Mouse (Mus musculus) heart, embryonic 10.5 days (tissue): ENCODE results near the gene Inip. TPM values are rescaled to one million over a fixed set of nuclear protein-coding genes. Genes with fewer than 3 reads are reported as not detected.

Experiments
- DNase-seq: peaks from one replicate; pipeline ENCODE4 v3.0.0-alpha.2; 2017; ENCODE audit warnings: low spot score
- H3K27ac ChIP-seq: fragments of 300-500 bp; sonication (generic); 2 replicates; pipeline ENCODE4 v1.5.1; 2016; ENCODE audit warnings: mild to moderate bottlenecking
- H3K27me3 ChIP-seq: fragments of 300-500 bp; sonication (generic); 2 replicates; pipeline ENCODE4 v1.6.1; 2016; ENCODE audit warnings: mild to moderate bottlenecking; ENCODE audit not compliant: poor library complexity, insufficient read depth, severe bottlenecking
- H3K36me3 ChIP-seq: fragments of 300-500 bp; sonication (generic); 2 replicates; pipeline ENCODE4 v1.6.1; 2016; ENCODE audit warnings: mild to moderate bottlenecking, moderate library complexity
- H3K4me1 ChIP-seq: fragments of 300-500 bp; sonication (generic); 2 replicates; pipeline ENCODE4 v1.6.1; 2016; ENCODE audit warnings: mild to moderate bottlenecking
- H3K4me3 ChIP-seq: fragments of 300-500 bp; sonication (generic); 2 replicates; pipeline ENCODE4 v1.5.1; 2016; ENCODE audit warnings: mild to moderate bottlenecking, moderate library complexity
- H3K9me3 ChIP-seq: fragments of 300-500 bp; sonication (generic); 2 replicates; pipeline ENCODE4 v1.6.1; 2016; ENCODE audit warnings: mild to moderate bottlenecking, moderate library complexity
- WGBS: fragments of 180-500 bp; shearing (Covaris S2); methylation state at CpG from one replicate; pipeline ENCODE4 v1.1.7; 2016; 5-methylcytosine and 5-hydroxymethylcytosine counted together
- polyA plus RNA-seq: library from polyadenylated mRNA; unstranded; fragments of >200 nt; fragmentation: Nextera tagmentation; extraction: Ambion mirVana; gene quantifications from 2 replicates; pipeline ENCODE4 v1.2.1, GENCODE M21; 2016

The Inip gene
- polyA plus RNA-seq, 1 experiment from 2014 or later: 57.5 TPM

DNA sequence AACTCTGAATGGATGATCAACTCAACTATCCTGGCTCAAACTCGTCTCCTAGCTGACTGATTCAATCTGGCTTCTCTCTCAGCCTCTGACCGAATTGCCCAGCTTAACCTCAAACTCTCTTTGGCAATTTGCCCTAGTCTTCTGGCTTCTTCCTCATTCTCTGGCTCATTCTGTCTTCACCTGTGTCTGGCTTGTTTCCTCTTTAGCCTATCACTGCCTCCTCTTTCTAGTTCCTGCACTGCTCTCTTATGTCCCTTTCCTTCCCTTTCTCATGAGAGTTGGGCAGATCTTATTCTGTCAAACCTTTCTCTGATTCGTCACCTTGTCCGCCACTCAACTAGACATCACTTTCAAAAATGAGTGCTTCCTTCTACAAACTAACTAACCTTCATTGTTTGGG is 20.7 kb upstream of the Inip start:
- peaks cover 38% of the 10 kb centered on the region for H3K4me1 ChIP-seq
- WGBS: 81% methylated on average over 4 of the region's 4 CpGs

DNA sequence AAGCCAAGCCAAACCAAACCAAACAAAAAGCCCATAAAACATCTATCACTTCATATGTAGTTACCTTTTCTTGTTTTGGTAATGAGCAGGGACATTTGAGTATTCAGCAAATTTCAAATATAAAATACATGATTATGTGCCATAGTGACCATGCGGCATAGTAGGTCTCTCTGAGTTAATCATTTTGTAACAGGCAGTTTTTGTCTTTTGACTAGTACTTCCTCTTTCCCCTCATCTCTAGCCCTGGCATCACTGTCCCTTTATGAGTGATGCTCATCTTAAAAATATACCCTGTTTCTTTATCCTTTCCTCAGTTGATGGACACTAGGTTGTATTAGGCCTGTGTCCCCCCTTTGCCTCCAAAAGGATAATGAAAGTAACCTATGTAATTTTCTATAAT is 20.1 kb upstream of the Inip start:
- Histone ChIP-seq H3K27me3 (no peaks in the 10 kb centered on the region), H3K4me3 (no peak overlapping the region), H3K4me1 (peaks cover 44% of the 10 kb centered on the region), H3K27ac (no peak overlapping the region), H3K9me3 (no peaks in the 10 kb centered on the region), H3K36me3 (no peaks in the 10 kb centered on the region)
- DNase-seq: no peak
- WGBS: 93% methylated on average over 1 of the region's 1 CpGs

More for the DNA sequence above, 20.7 kb upstream of the Inip start:
- H3K36me3 ChIP-seq: no peaks in the 10 kb centered on the region
- H3K27me3 ChIP-seq: no peaks in the 10 kb centered on the region
- H3K9me3 ChIP-seq: no peaks in the 10 kb centered on the region
- H3K27ac ChIP-seq: no peak overlapping the region
- DNase-seq: no peak
- no peak overlapping the region for H3K4me3 ChIP-seq

DNA sequence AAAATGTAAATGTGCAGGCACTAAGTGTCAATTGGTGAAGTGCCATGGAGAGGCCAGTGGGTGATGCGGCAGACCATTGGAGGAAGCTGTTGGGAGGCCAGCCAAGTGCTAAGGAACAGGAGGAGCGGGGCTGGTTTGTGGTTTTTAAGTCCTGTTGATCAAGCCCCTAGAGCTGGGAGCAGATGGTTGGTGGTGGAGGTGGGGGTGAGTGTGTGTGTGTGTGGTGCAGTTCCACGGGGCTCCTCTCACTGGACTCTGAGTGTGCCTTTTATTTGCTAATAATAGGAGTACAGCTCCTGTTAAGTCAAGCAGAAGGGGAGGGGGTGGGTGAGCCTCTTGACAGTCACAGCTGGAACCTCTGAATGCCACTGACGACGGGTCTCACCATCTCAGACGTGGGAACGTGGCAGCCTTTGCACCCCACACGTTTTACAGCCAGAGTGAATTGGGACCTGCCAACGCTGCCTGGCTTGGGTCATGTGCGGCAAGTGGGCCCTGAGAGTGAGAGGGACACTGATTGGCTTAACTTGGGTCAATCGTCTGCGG is 18.2 kb upstream of the Inip start:
- Histone ChIP-seq H3K27ac (peak overlapping the region; percentile 47), H3K36me3 (no peaks in the 10 kb centered on the region), H3K4me1 (peaks cover 63% of the 10 kb centered on the region), H3K9me3 (no peaks in the 10 kb centered on the region), H3K4me3 (no peak overlapping the region), H3K27me3 (no peaks in the 10 kb centered on the region)
- no peak for DNase-seq
- 56% methylated on average over 12 of the region's 12 CpGs for WGBS

DNA sequence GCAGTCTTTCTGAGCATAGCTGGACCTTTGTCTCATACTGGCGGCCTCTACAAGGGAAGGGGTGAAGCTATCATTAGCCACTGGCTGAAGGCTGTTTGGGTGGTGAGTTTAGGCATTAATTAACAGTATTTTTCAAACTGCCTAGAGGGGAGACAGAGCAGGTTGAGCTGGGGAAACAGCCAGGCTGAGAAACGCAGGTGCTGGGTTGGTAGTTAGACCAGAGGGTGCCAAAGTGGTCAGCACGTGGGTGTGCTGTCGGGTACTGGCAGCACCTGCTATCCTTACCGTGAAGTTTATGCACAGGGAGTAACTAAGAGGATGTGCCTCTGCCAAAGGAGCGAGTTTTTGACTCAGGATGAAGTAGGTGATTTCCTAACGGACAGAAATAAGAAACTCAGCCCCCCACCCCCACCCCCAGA is 17.7 kb upstream of the Inip start:
- Histone ChIP-seq H3K9me3 (no peaks in the 10 kb centered on the region), H3K36me3 (no peaks in the 10 kb centered on the region), H3K4me1 (peaks cover 67% of the 10 kb centered on the region), H3K27ac (peak overlapping the region; percentile 47), H3K27me3 (no peaks in the 10 kb centered on the region), H3K4me3 (no peak overlapping the region)
- 77% methylated on average over 7 of the region's 7 CpGs for WGBS
- DNase-seq: no peak

- H3K4me3 ChIP-seq: no peak overlapping the region
- H3K27me3 ChIP-seq: no peaks in the 10 kb centered on the region
- peaks cover 68% of the 10 kb centered on the region for H3K4me1 ChIP-seq
- 82% methylated on average over 10 of the region's 10 CpGs for WGBS
- DNase-seq: no peak
- H3K27ac ChIP-seq: peak overlapping the region; percentile 47; the same call in 1 of the 2 replicates
- no peaks in the 10 kb centered on the region for H3K9me3 ChIP-seq
- no peaks in the 10 kb centered on the region for H3K36me3 ChIP-seq
These were observed 17.1 kb upstream of the Inip start for GRCm38 (mm10) chr4:59818498-59818897.

DNA sequence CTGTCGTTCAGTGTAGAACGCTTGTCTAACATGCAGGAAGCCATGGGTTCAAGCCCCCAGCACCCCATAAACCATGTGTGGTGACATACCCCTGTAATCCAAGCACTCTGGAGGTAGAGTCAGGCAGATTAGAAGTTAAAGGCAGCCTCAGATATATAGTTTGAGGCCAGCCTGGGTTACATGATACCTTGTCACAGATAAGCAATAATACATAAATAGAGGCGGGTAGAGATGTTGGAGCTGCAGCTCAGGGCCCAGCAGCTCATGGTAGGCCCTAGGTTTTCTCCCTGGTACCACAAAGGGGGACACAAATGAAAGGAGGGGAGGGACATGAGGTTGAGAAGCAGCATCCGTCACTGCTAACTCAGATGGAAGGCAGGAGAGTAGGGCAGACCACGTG is 16.4 kb upstream of the Inip start:
- Histone ChIP-seq H3K4me3 (no peak overlapping the region), H3K4me1 (peaks cover 62% of the 10 kb centered on the region), H3K36me3 (no peaks in the 10 kb centered on the region), H3K9me3 (no peaks in the 10 kb centered on the region), H3K27me3 (no peaks in the 10 kb centered on the region), H3K27ac (peak overlapping the region; percentile 22; the same call in 1 of the 2 replicates)
- 72% methylated on average over 5 of the region's 5 CpGs for WGBS
- no peak for DNase-seq

- peaks cover 62% of the 10 kb centered on the region for H3K4me1 ChIP-seq
- H3K36me3 ChIP-seq: no peaks in the 10 kb centered on the region
- H3K27me3 ChIP-seq: no peaks in the 10 kb centered on the region
- no peak for DNase-seq
- no peak overlapping the region for H3K4me3 ChIP-seq
- peak overlapping the region; percentile 47; the same call in 1 of the 2 replicates for H3K27ac ChIP-seq
- WGBS: 39% methylated on average over 9 of the region's 9 CpGs
- H3K9me3 ChIP-seq: no peaks in the 10 kb centered on the region
These were observed 15.1 kb upstream of the Inip start for GRCm38 (mm10) chr4:59816477-59816876.

- no peaks in the 10 kb centered on the region for H3K36me3 ChIP-seq
- no peak overlapping the region for H3K4me3 ChIP-seq
- peaks cover 65% of the 10 kb centered on the region for H3K4me1 ChIP-seq
- no peaks in the 10 kb centered on the region for H3K27me3 ChIP-seq
- H3K27ac ChIP-seq: peak overlapping the region; percentile 47; the same call in 1 of the 2 replicates
- no peaks in the 10 kb centered on the region for H3K9me3 ChIP-seq
- WGBS: 56% methylated on average over 5 of the region's 5 CpGs
- DNase-seq: no peak
These were observed 14.6 kb upstream of the Inip start for GRCm38 (mm10) chr4:59816016-59816415.

DNA sequence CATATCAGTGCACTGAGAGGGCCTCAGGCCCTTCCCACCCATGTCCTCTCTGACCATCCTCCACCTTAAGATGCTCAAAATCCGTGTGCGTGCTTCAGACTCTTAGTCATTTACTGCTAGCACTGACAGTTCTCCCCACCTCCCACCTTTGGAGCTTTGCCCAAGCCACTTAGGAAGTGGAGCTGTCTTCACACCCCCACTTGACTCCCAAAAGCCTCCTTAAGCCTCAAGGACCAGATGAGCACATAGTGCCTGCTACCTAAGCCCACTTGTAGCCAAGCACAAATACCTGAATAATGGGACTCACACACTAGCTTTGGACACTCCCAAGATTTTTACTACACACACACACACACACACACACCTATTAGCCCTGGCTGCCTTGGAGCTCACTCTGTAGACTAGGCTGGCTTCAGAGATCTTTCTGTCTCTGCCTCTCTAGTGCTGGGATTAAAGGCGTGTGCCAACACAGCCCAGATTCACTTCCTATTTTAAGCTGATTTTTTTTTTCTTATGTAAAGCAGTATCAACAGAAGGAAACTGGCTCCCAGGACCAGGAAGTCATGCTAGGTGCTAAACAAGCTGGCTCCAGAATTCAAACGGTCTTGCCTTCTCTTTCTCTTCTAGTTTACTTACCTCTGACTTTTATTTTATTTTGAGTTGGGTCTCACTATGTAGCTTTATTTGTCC is 13.9 kb upstream of the Inip start:
- no peaks in the 10 kb centered on the region for H3K27me3 ChIP-seq
- DNase-seq: no peak
- H3K27ac ChIP-seq: peak overlapping the region; percentile 75; the same call in 1 of the 2 replicates
- 59% methylated on average over 4 of the region's 4 CpGs for whole genome bisulfite sequencing
- H3K9me3 ChIP-seq: no peaks in the 10 kb centered on the region
- H3K36me3 ChIP-seq: no peaks in the 10 kb centered on the region
- H3K4me3 ChIP-seq: no peak overlapping the region
- H3K4me1 ChIP-seq: peaks cover 65% of the 10 kb centered on the region

GRCm38 (mm10) chr4:59814094-59814493 is 12.7 kb upstream of the Inip start:
- H3K36me3 ChIP-seq: no peaks in the 10 kb centered on the region
- peaks cover 56% of the 10 kb centered on the region for H3K4me1 ChIP-seq
- 21% methylated on average over 7 of the region's 7 CpGs for WGBS
- DNase-seq: no peak
- peak overlapping the region; percentile 15; the same call in 1 of the 2 replicates for H3K4me3 ChIP-seq
- H3K27ac ChIP-seq: peak overlapping the region; percentile 75
- no peaks in the 10 kb centered on the region for H3K9me3 ChIP-seq
- no peaks in the 10 kb centered on the region for H3K27me3 ChIP-seq

- H3K27ac ChIP-seq: no peak overlapping the region
- no peak for DNase-seq
- peaks cover 21% of the 10 kb centered on the region for H3K4me1 ChIP-seq
- WGBS: 75% methylated on average over 5 of the region's 5 CpGs
- H3K4me3 ChIP-seq: no peak overlapping the region
- H3K27me3 ChIP-seq: no peaks in the 10 kb centered on the region
- H3K36me3 ChIP-seq: no peaks in the 10 kb centered on the region
- H3K9me3 ChIP-seq: no peaks in the 10 kb centered on the region
These were observed 7.0 kb upstream of the Inip start for GRCm38 (mm10) chr4:59808396-59808795.

DNA sequence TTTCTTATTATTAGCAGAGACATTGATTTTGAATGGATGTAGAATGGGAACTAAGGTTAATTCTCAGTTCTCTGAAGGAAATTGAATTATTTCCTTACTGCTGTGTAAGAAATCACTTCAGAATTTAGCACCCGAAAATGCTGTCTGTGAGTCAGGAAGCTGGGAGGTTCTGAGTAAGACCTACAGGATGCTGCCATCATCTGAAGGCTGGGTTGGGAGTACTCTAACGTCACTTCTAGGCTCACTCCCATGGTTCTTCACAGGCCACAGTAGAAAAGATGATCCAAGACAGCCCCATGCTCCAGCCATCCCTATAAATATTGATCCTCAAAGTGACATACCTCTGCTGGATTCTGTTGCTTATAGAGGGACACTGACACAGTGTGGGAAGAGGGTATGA is 6.1 kb upstream of the Inip start:
- Histone ChIP-seq H3K9me3 (no peaks in the 10 kb centered on the region), H3K27ac (no peak overlapping the region), H3K27me3 (no peaks in the 10 kb centered on the region), H3K4me3 (peak overlapping the region; percentile 99), H3K36me3 (no peaks in the 10 kb centered on the region), H3K4me1 (peaks cover 21% of the 10 kb centered on the region)
- DNase-seq: no peak
- WGBS: 65% methylated on average over 2 of the region's 2 CpGs

- H3K9me3 ChIP-seq: no peaks in the 10 kb centered on the region
- peak overlapping the region; percentile 94 for H3K27ac ChIP-seq
- peak overlapping the region; percentile 99 for H3K4me3 ChIP-seq
- peaks cover 21% of the 10 kb centered on the region for H3K4me1 ChIP-seq
- H3K27me3 ChIP-seq: no peaks in the 10 kb centered on the region
- no peak for DNase-seq
- 1% methylated on average over 9 of the region's 9 CpGs for WGBS
- H3K36me3 ChIP-seq: no peaks in the 10 kb centered on the region
These were observed 5.4 kb upstream of the Inip start for GRCm38 (mm10) chr4:59806879-59807195.
